Mouse (Mus musculus) heart, embryonic 16.5 days (tissue): ENCODE data around the gene Zfp462. TPM values are rescaled to one million over a fixed set of nuclear protein-coding genes. Genes with fewer than 3 reads are reported as not detected.

Experiments
- ATAC-seq: fragments of 200-750 bp; cut with Nextera tagmentation; replicated peaks from 2 replicates; pipeline ENCODE4 v1.8.0; 2017; ENCODE audit warnings: moderate number of reproducible peaks; ENCODE audit not compliant: insufficient read depth, low FRiP score; ENCODE audit errors: extremely low read depth
- H3K27ac ChIP-seq: fragments of 300-500 bp; sonication (generic); 2 replicates; pipeline ENCODE4 v1.5.1; 2014; ENCODE audit warnings: mild to moderate bottlenecking, low read length, control low read depth, moderate library complexity
- H3K27me3 ChIP-seq: fragments of 300-500 bp; sonication (generic); 2 replicates; pipeline ENCODE4 v1.6.1; 2014; ENCODE audit warnings: low read length, mixed read lengths; ENCODE audit not compliant: control insufficient read depth, insufficient read depth
- H3K36me3 ChIP-seq: fragments of 300-500 bp; sonication (generic); 2 replicates; pipeline ENCODE4 v1.6.1; 2014; ENCODE audit not compliant: control insufficient read depth, insufficient read depth
- H3K4me1 ChIP-seq: fragments of 300-500 bp; sonication (generic); 2 replicates; pipeline ENCODE4 v1.6.1; 2014; ENCODE audit warnings: low read length, mixed read lengths; ENCODE audit not compliant: control insufficient read depth, insufficient read depth
- H3K4me2 ChIP-seq: fragments of 300-500 bp; sonication (generic); 2 replicates; pipeline ENCODE4 v1.6.1; 2014; ENCODE audit warnings: low read depth, mild to moderate bottlenecking, control low read depth, low read length
- H3K4me3 ChIP-seq: fragments of 300-500 bp; sonication (generic); 2 replicates; pipeline ENCODE4 v1.5.1; 2014; ENCODE audit warnings: mild to moderate bottlenecking, control low read depth, low read length
- H3K9ac ChIP-seq: fragments of 300-500 bp; sonication (generic); 2 replicates; pipeline ENCODE4 v1.6.1; 2014; ENCODE audit warnings: low read length, control low read depth
- H3K9me3 ChIP-seq: fragments of 300-500 bp; sonication (generic); replicated peaks from 2 replicates; pipeline ENCODE4 v1.6.1; 2016; ENCODE audit warnings: low read length; ENCODE audit not compliant: control insufficient read depth
- WGBS: fragments of 180-500 bp; shearing (Covaris S2); extraction: QIAGEN DNeasy Blood & Tissue Kit; methylation state at CpG from one replicate; pipeline ENCODE4 v1.1.7; 2014; 5-methylcytosine and 5-hydroxymethylcytosine counted together
- polyA plus RNA-seq: library from polyadenylated mRNA; unstranded; fragments of >200 nt; fragmentation: Nextera tagmentation; extraction: Ambion mirVana; gene quantifications from 2 replicates; pipeline ENCODE4 v1.2.1, GENCODE M21; 2015

Zfp462 gene
- polyA plus RNA-seq, 1 experiment from 2014 or later, result 1.3 TPM

GRCm38 (mm10) chr4:55013563-55014248, 68.9 kb downstream of the Zfp462 start:
- H3K4me2 ChIP-seq, result peak overlapping the region; percentile 9; the same call in 1 of the 2 replicates
- H3K4me1 ChIP-seq, result peaks cover 9% of the 10 kb centered on the region
- no peaks in the 10 kb centered on the region for H3K9me3 ChIP-seq
- H3K27me3 ChIP-seq, result no peaks in the 10 kb centered on the region
- ATAC-seq, result peak; percentile 63; the same call in 1 of the 2 replicates
- H3K36me3 ChIP-seq, result peaks cover 45% of the 10 kb centered on the region
- WGBS, result 52% methylated on average over 16 of the region's 16 CpGs
- H3K9ac ChIP-seq, result no peak overlapping the region
- H3K4me3 ChIP-seq, result no peak overlapping the region
- H3K27ac ChIP-seq, result peak overlapping the region; percentile 16; the same call in 1 of the 2 replicates

DNA sequence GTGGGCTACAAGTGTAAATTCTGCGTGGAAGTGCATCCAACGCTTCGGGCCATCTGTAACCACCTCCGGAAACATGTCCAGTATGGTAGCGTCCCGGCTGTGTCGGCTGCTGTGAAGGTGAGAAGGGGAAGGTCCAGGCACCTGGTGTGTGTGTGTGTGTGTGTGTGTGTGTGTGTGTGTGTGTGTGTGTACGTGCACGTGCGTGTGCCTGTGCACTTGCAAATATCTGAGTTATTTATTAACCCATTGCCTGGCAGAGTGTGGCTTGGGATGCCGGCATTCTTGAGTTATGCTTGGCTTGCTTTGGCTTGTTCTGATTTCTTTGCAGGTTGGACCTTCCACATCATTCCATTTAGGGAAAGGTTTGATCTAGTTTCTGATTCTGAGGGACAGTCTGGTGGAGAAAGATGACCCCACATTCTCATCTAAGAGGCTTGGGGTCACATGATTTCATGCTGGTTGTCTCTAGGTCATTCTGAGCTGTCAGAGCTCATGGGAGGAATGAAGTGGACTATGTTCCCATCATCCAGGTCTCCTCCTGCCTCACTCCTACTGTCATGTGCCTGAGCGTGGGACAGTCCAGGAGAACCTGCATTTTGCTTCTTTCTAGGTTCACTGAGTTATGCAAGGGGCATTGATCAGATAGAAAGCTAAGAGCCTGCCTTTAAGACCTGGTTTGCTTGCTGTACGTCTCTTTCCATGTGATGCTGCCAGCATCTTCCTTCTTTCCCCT, 70.0 kb downstream of the Zfp462 start:
- H3K4me1 ChIP-seq, result peaks cover 9% of the 10 kb centered on the region
- no peak overlapping the region for H3K9ac ChIP-seq
- H3K4me2 ChIP-seq, result no peak overlapping the region
- peaks cover 38% of the 10 kb centered on the region for H3K36me3 ChIP-seq
- H3K27ac ChIP-seq, result no peak overlapping the region
- no peak overlapping the region for H3K4me3 ChIP-seq
- no peaks in the 10 kb centered on the region for H3K9me3 ChIP-seq
- no peaks in the 10 kb centered on the region for H3K27me3 ChIP-seq
- WGBS, result 88% methylated on average over 13 of the region's 13 CpGs
- no peak for ATAC-seq

- 94% methylated on average over 2 of the region's 2 CpGs for WGBS
- H3K9me3 ChIP-seq, result no peaks in the 10 kb centered on the region
- H3K9ac ChIP-seq, result no peak overlapping the region
- H3K27me3 ChIP-seq, result no peaks in the 10 kb centered on the region
- no peak overlapping the region for H3K27ac ChIP-seq
- peaks cover 31% of the 10 kb centered on the region for H3K36me3 ChIP-seq
- H3K4me1 ChIP-seq, result peaks cover 9% of the 10 kb centered on the region
- ATAC-seq, result no peak
- no peak overlapping the region for H3K4me2 ChIP-seq
- no peak overlapping the region for H3K4me3 ChIP-seq
Measured at GRCm38 (mm10) chr4:55015517-55015916, 70.7 kb downstream of the Zfp462 start.

DNA sequence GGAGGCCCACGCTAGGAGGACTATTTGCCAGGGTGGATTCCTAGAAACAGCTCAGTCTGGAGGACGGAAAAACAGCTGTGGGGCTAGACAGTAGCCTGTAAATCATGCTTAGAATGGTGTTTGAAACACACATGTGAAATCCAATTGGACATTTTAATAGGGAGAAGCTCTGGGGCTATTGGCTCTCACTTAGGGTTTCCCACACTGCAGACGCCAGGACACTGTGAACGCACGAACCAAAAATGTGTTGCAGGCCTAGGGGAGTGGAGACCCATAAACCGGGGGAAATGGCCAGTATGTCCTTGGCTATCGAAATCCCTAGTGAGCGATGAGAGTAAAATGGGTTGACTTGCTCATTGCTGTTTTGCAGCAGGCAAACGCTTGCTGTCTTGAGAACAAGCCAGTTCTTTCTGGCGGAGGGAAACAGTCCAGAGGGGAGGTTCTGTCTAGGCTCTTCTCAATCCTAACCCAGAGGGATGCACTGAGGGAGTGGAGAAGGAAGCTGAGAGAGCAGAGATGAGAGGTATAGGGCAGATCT, 81.3 kb downstream of the Zfp462 start:
- H3K27ac ChIP-seq, result no peak overlapping the region
- no peak overlapping the region for H3K4me3 ChIP-seq
- H3K36me3 ChIP-seq, result peaks cover 12% of the 10 kb centered on the region
- H3K9me3 ChIP-seq, result no peaks in the 10 kb centered on the region
- 88% methylated on average over 10 of the region's 10 CpGs for WGBS
- ATAC-seq, result no peak
- H3K9ac ChIP-seq, result no peak overlapping the region
- no peaks in the 10 kb centered on the region for H3K27me3 ChIP-seq
- H3K4me1 ChIP-seq, result peaks cover 4% of the 10 kb centered on the region
- no peak overlapping the region for H3K4me2 ChIP-seq

GRCm38 (mm10) chr4:55030401-55030800, 85.6 kb downstream of the Zfp462 start:
- 54% methylated on average over 5 of the region's 5 CpGs for WGBS
- Histone ChIP-seq H3K36me3 (no peaks in the 10 kb centered on the region), H3K4me1 (peaks cover 4% of the 10 kb centered on the region), H3K27me3 (no peaks in the 10 kb centered on the region), H3K9ac (no peak overlapping the region), H3K9me3 (no peaks in the 10 kb centered on the region), H3K27ac (no peak overlapping the region), H3K4me3 (no peak overlapping the region), H3K4me2 (no peak overlapping the region)
- no peak; the same call in 1 of the 2 replicates for ATAC-seq

- no peak overlapping the region for H3K27ac ChIP-seq
- no peak overlapping the region for H3K9ac ChIP-seq
- no peak for ATAC-seq
- 52% methylated on average over 8 of the region's 8 CpGs for WGBS
- no peak overlapping the region for H3K4me3 ChIP-seq
- no peaks in the 10 kb centered on the region for H3K36me3 ChIP-seq
- H3K9me3 ChIP-seq, result no peaks in the 10 kb centered on the region
- H3K27me3 ChIP-seq, result no peaks in the 10 kb centered on the region
- peaks cover 4% of the 10 kb centered on the region for H3K4me1 ChIP-seq
- no peak overlapping the region for H3K4me2 ChIP-seq
Measured at GRCm38 (mm10) chr4:55032317-55032930, 87.6 kb downstream of the Zfp462 start.

- no peak overlapping the region for H3K27ac ChIP-seq
- H3K36me3 ChIP-seq, result no peaks in the 10 kb centered on the region
- no peaks in the 10 kb centered on the region for H3K27me3 ChIP-seq
- no peak overlapping the region for H3K4me2 ChIP-seq
- no peaks in the 10 kb centered on the region for H3K9me3 ChIP-seq
- H3K9ac ChIP-seq, result no peak overlapping the region
- 82% methylated on average over 6 of the region's 6 CpGs for WGBS
- no peak overlapping the region for H3K4me3 ChIP-seq
- H3K4me1 ChIP-seq, result peaks cover 4% of the 10 kb centered on the region
- no peak for ATAC-seq
Measured at GRCm38 (mm10) chr4:55033452-55033851, 88.6 kb downstream of the Zfp462 start.

DNA sequence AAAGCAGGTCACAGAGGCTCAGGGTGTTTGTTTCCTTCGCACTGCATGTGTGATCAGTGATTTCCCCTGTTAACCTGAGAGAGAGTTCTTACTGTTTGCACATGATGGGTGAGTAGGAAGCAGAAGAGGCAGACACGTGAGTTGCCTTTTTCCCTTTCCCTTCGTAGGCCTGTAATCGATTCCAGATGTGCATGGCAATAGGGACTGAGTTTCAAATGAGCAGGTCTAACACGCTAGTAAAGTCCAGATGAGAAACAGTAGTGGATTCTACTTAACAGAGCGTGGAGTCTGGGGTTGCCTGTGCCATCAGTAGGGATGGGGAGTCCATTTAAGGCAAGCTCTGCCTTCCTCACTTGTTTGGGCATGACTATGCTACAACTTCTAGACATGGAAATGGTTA, 93.3 kb downstream of the Zfp462 start:
- 86% methylated on average over 6 of the region's 6 CpGs for WGBS
- no peak for ATAC-seq
- no peak overlapping the region for H3K4me3 ChIP-seq
- H3K36me3 ChIP-seq, result no peaks in the 10 kb centered on the region
- no peaks in the 10 kb centered on the region for H3K27me3 ChIP-seq
- H3K27ac ChIP-seq, result no peak overlapping the region
- H3K4me2 ChIP-seq, result no peak overlapping the region
- H3K9me3 ChIP-seq, result no peaks in the 10 kb centered on the region
- no peaks in the 10 kb centered on the region for H3K4me1 ChIP-seq
- no peak overlapping the region for H3K9ac ChIP-seq
